Mouse (Mus musculus): ENCODE results near the gene Taz.

The Taz gene

GRCm38 (mm10) chrX:74281041-74281731, 526 bp upstream of the Taz start:
- DNase-seq: no peak

GRCm38 (mm10) chrX:74282395-74283091, 831 bp downstream of the Taz start:
- DNase-seq: peak; percentile 80 to 83

- peak in 1 of 2 experiments; percentile 37 for DNase-seq
These were observed 1.4 kb downstream of the Taz start for GRCm38 (mm10) chrX:74283092-74283437.

GRCm38 (mm10) chrX:74293431-74293830, 11.7 kb downstream of the Taz start:
- DNase-seq: no peak

- peak; percentile 90 to 95 for DNase-seq
These were observed 15.1 kb downstream of the Taz start, which contains the start of gene Atp6ap1 for GRCm38 (mm10) chrX:74296538-74297448. Gene Atp6ap1, plus strand, starts transcription at chrX:74297097.

GRCm38 (mm10) chrX:74298348-74298747, 16.6 kb downstream of the Taz start:
- DNase-seq: no peak

- DNase-seq: peak in 1 of 2 experiments; percentile 22
These were observed 18.0 kb downstream of the Taz start for GRCm38 (mm10) chrX:74299721-74300120.

GRCm38 (mm10) chrX:74304867-74305700, 23.4 kb downstream of the Taz start, which contains the start of gene Gdi1:
Gene Gdi1, plus strand, starts transcription at chrX:74304998.
- peak; percentile 81 to 83 for DNase-seq

GRCm38 (mm10) chrX:74312540-74313464, 31.1 kb downstream of the Taz start, which contains the start of gene Fam50a:
Gene Fam50a, plus strand, starts transcription at chrX:74313033.
- peak; percentile 86 to 90 for DNase-seq

GRCm38 (mm10) chrX:74328725-74329161, 47.0 kb downstream of the Taz start, which contains the start of gene Plxna3:
Gene Plxna3, plus strand, starts transcription at chrX:74329066.
- DNase-seq: peak; percentile 72 to 74

GRCm38 (mm10) chrX:74329215-74329671, 47.5 kb downstream of the Taz start:
- no peak for DNase-seq

GRCm38 (mm10) chrX:74330166-74330930, 48.6 kb downstream of the Taz start:
- no peak for DNase-seq
